Mouse (Mus musculus) limb, embryonic 12.5 days (tissue): ENCODE results near the gene Brk1. TPM values are rescaled to one million over a fixed set of nuclear protein-coding genes. Genes with fewer than 3 reads are reported as not detected.
A peak's percentile ranks its signal among the peaks of the same experiment; 100 is the strongest.

Source experiments
- ATAC-seq: fragments of 200-750 bp; cut with Nextera tagmentation; 2 replicates; pipeline ENCODE4 v1.8.0; 2017; ENCODE audit warnings: low read depth, moderate TSS enrichment; ENCODE audit not compliant: insufficient number of reproducible peaks, insufficient read depth, low FRiP score, low TSS enrichment
- H3K27ac ChIP-seq: fragments of 300-500 bp; sonication (generic); 2 replicates; pipeline ENCODE4 v1.5.1; 2016; ENCODE audit warnings: mild to moderate bottlenecking, moderate library complexity
- H3K27me3 ChIP-seq: fragments of 300-500 bp; sonication (generic); 2 replicates; pipeline ENCODE4 v1.6.1; 2016; ENCODE audit warnings: mild to moderate bottlenecking, moderate library complexity
- H3K36me3 ChIP-seq: fragments of 300-500 bp; sonication (generic); 2 replicates; pipeline ENCODE4 v1.6.1; 2016; ENCODE audit warnings: mild to moderate bottlenecking, moderate library complexity
- H3K4me1 ChIP-seq: fragments of 300-500 bp; sonication (generic); replicated peaks from 2 replicates; pipeline ENCODE4 v1.6.1; 2016
- H3K4me2 ChIP-seq: fragments of 300-500 bp; sonication (generic); 2 replicates; pipeline ENCODE4 v1.6.1; 2016; ENCODE audit warnings: mild to moderate bottlenecking, moderate library complexity
- H3K4me3 ChIP-seq: fragments of 300-500 bp; sonication (generic); replicated peaks from 2 replicates; pipeline ENCODE4 v1.5.1; 2016; ENCODE audit warnings: mild to moderate bottlenecking
- H3K9ac ChIP-seq: fragments of 300-500 bp; sonication (generic); replicated peaks from 2 replicates; pipeline ENCODE4 v1.6.1; 2016; ENCODE audit warnings: mild to moderate bottlenecking, moderate library complexity
- H3K9me3 ChIP-seq: fragments of 300-500 bp; sonication (generic); 2 replicates; pipeline ENCODE4 v1.6.1; 2016; ENCODE audit warnings: mild to moderate bottlenecking, moderate library complexity
- WGBS: fragments of 180-500 bp; shearing (Covaris S2); methylation state at CpG from one replicate; pipeline ENCODE4 v1.1.7; 2016; 5-methylcytosine and 5-hydroxymethylcytosine counted together
- polyA plus RNA-seq: library from polyadenylated mRNA; unstranded; fragments of >200 nt; fragmentation: Nextera tagmentation; extraction: Ambion mirVana; gene quantifications from 2 replicates; pipeline ENCODE4 v1.2.1, GENCODE M21; 2016

Brk1 gene
- 206 and 211 TPM in 2 replicates for polyA plus RNA-seq

GRCm38 (mm10) chr6:113604432-113605223 is at the start of gene Brk1:
TSS of gene Brk1 (plus strand) at chr6:113604772.
- H3K4me3 ChIP-seq, result peak within 1 kb of the TSS; percentile 91
- H3K9ac ChIP-seq, result peak within 1 kb of the TSS; percentile 93
- H3K27ac ChIP-seq, result peak within 1 kb of the TSS; percentile 78
- H3K4me2 ChIP-seq, result peak within 1 kb of the TSS; percentile 79
- H3K4me1 ChIP-seq, result peaks cover 19% of the 10 kb centered on the region
- no peaks in the 10 kb centered on the region for H3K27me3 ChIP-seq
- peak; percentile 87 for ATAC-seq
- H3K9me3 ChIP-seq, result no peaks in the 10 kb centered on the region
- H3K36me3 ChIP-seq, result peaks cover 14% of the 10 kb centered on the region; the same call in 1 of the 2 replicates
- WGBS, result under 1% methylated on average over 62 of the region's 65 CpGs

GRCm38 (mm10) chr6:113559736-113560135 is 44.8 kb upstream of the Brk1 start:
- Histone ChIP-seq H3K4me1 (no peaks in the 10 kb centered on the region), H3K27me3 (no peaks in the 10 kb centered on the region), H3K9ac (no peak overlapping the region), H3K4me2 (no peak overlapping the region), H3K36me3 (peaks cover 34% of the 10 kb centered on the region), H3K9me3 (no peaks in the 10 kb centered on the region), H3K4me3 (no peak overlapping the region), H3K27ac (no peak overlapping the region)
- no peak for ATAC-seq
- 81% methylated on average over 6 of the region's 6 CpGs for WGBS

DNA sequence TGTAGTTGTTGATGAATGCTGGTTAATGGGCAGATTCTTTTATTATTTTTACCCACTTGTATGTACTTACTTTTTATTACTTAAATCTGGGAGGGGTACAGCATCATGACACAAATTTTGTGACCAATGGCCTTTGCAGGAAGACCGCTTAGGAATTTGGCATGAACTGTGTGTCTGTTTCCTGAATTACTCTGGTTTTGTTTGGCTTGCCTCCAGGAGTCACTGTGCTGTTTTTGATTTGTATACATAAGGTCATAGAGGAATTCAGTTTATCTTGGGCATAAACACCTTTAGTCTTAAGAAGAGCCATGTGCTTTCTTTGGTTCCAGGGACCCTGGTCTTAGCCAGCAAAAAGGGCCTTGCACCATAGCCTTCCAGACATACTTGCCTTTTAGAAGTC is 40.0 kb upstream of the Brk1 start:
- Histone ChIP-seq H3K9ac (no peak overlapping the region), H3K27ac (0 out of 2 replicates have a peak overlapping the region, but pooled peaks have one; percentile 45), H3K4me1 (no peaks in the 10 kb centered on the region), H3K4me3 (no peak overlapping the region), H3K9me3 (no peaks in the 10 kb centered on the region), H3K27me3 (no peaks in the 10 kb centered on the region), H3K4me2 (no peak overlapping the region), H3K36me3 (peaks cover 52% of the 10 kb centered on the region)
- WGBS, result 70% methylated on average over 1 of the region's 1 CpGs
- no peak for ATAC-seq

GRCm38 (mm10) chr6:113576044-113576443 is 28.5 kb upstream of the Brk1 start:
- Histone ChIP-seq H3K4me3 (no peak overlapping the region), H3K36me3 (peaks cover 44% of the 10 kb centered on the region), H3K27me3 (no peaks in the 10 kb centered on the region), H3K4me2 (no peak overlapping the region), H3K9ac (no peak overlapping the region), H3K4me1 (no peaks in the 10 kb centered on the region), H3K9me3 (no peaks in the 10 kb centered on the region), H3K27ac (no peak overlapping the region)
- ATAC-seq, result no peak
- 94% methylated on average over 6 of the region's 6 CpGs for WGBS

DNA sequence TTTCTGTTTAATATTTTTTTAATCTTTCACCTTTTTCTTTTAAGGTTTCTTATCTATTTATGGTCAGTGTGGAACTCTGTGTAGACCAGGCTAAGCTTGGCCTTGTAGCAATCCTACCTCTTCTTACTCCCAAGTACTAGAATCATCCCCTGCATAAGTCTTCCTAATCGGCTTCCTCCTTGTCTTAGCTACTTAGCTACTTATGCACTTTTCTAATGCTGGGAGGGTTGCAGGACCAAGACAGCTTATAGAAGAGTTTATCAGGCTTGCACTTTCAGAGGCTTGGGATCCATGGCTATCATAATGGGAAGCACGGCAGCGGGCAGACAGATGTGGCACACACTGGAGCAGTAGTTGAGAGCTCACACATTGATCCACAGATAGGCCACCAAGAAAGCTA is 25.3 kb upstream of the Brk1 start:
- H3K27me3 ChIP-seq, result no peaks in the 10 kb centered on the region
- no peak overlapping the region for H3K4me2 ChIP-seq
- no peak overlapping the region for H3K9ac ChIP-seq
- no peaks in the 10 kb centered on the region for H3K9me3 ChIP-seq
- peaks cover 36% of the 10 kb centered on the region for H3K36me3 ChIP-seq
- ATAC-seq, result no peak
- H3K4me1 ChIP-seq, result no peaks in the 10 kb centered on the region
- 91% methylated on average over 3 of the region's 3 CpGs for WGBS
- no peak overlapping the region for H3K27ac ChIP-seq
- no peak overlapping the region for H3K4me3 ChIP-seq

GRCm38 (mm10) chr6:113583023-113583422 is 21.5 kb upstream of the Brk1 start:
- Histone ChIP-seq H3K9ac (no peak overlapping the region), H3K36me3 (peaks cover 13% of the 10 kb centered on the region), H3K9me3 (no peaks in the 10 kb centered on the region), H3K27me3 (no peaks in the 10 kb centered on the region), H3K4me1 (no peaks in the 10 kb centered on the region), H3K4me2 (no peak overlapping the region), H3K4me3 (no peak overlapping the region), H3K27ac (no peak overlapping the region)
- ATAC-seq, result no peak
- WGBS, result 92% methylated on average over 4 of the region's 4 CpGs

GRCm38 (mm10) chr6:113585065-113585464 is 19.5 kb upstream of the Brk1 start:
- Histone ChIP-seq H3K4me1 (no peaks in the 10 kb centered on the region), H3K27ac (no peak overlapping the region), H3K4me2 (no peak overlapping the region), H3K27me3 (no peaks in the 10 kb centered on the region), H3K9ac (no peak overlapping the region), H3K36me3 (peaks cover 16% of the 10 kb centered on the region), H3K4me3 (no peak overlapping the region), H3K9me3 (no peaks in the 10 kb centered on the region)
- ATAC-seq, result no peak
- WGBS, result 87% methylated on average over 5 of the region's 5 CpGs

DNA sequence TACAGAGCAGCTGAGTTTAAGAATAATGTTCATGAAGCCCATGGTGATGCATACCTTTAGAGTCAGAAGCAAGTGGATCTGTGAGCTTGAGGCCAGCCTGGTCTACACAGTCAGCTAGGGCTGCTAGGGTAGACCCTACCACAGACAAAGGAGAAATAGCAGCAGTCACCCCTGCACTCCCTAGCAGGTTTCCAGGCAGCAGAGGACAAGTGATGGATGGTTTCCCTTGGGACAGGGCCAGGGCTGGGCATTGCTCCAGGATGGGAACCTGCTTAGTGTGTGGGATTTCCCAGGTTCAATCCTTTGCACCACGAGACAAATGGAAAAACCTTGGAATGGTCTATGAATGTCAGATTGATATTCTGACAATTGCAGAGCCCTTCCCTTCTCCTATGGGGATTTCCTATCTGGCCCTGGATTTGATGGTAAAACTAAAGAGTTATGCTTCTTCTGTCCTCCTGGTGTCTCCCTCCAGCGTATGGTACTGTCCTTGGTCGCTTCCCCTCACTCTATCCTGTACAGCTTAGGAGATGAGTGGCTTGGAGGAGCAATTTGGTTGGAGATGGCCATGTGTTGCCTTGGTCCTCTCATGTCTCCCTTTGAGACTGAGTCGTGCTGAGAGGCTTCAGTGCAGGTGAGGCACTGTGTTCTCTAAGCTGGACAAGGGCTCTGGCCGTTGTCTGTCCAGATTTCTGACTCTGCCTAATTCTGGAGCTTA is 17.9 kb upstream of the Brk1 start:
- no peaks in the 10 kb centered on the region for H3K4me1 ChIP-seq
- no peak for ATAC-seq

DNA sequence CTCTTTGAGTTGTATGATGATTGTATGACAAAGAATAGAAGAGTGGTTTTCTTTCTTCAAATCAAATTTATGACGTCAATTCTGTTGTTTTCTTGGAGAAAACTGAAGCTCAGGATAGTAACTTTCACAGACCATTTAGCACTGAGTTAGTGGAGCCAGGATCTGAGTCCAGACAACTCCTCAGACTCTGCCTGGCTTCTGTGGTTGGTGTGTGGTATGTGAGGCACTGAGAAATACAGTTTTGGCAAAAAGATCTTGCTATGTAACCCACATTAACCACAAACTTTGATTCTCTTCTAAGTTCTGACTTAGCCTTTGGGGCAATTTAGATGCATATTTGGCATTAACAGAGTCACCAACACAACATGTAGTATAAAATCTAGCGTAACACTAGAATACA is 11.9 kb upstream of the Brk1 start:
- H3K9ac ChIP-seq, result no peak overlapping the region
- H3K36me3 ChIP-seq, result peaks cover 14% of the 10 kb centered on the region
- H3K4me1 ChIP-seq, result no peaks in the 10 kb centered on the region
- H3K27ac ChIP-seq, result no peak overlapping the region
- H3K27me3 ChIP-seq, result no peaks in the 10 kb centered on the region
- 89% methylated on average over 2 of the region's 2 CpGs for WGBS
- no peak overlapping the region for H3K4me3 ChIP-seq
- H3K4me2 ChIP-seq, result no peak overlapping the region
- no peak for ATAC-seq
- no peaks in the 10 kb centered on the region for H3K9me3 ChIP-seq

More for the DNA sequence above, 17.9 kb upstream of the Brk1 start:
- H3K36me3 ChIP-seq, result peaks cover 17% of the 10 kb centered on the region
- H3K27ac ChIP-seq, result no peak overlapping the region
- H3K9me3 ChIP-seq, result no peaks in the 10 kb centered on the region
- H3K9ac ChIP-seq, result no peak overlapping the region
- no peak overlapping the region for H3K4me3 ChIP-seq
- H3K4me2 ChIP-seq, result no peak overlapping the region
- H3K27me3 ChIP-seq, result no peaks in the 10 kb centered on the region
- 80% methylated on average over 5 of the region's 5 CpGs for WGBS

DNA sequence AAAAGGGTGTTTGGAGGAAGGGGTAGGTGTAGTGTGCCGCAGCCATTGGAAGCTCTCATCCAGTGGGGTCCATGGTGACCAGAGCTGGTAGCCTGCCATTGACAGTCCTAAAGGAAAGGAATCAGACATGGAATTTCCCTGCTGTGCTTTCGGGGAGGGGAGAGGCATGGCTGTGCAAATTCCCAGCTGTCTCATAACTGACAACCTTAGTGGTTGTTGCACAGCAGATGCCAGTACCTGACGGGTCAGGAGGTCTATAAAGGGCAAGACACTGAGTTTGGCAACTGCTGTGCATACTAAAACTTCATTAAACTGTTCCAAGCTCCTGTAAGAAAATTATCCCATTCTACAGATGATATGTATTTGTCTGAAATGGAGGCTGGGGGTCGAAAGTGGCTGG is 6.6 kb upstream of the Brk1 start:
- H3K4me1 ChIP-seq, result peaks cover 4% of the 10 kb centered on the region; the same call in 1 of the 2 replicates
- no peak overlapping the region for H3K4me3 ChIP-seq
- H3K36me3 ChIP-seq, result peaks cover 3% of the 10 kb centered on the region; the same call in 1 of the 2 replicates
- no peak overlapping the region for H3K9ac ChIP-seq
- no peak overlapping the region for H3K27ac ChIP-seq
- H3K9me3 ChIP-seq, result no peaks in the 10 kb centered on the region
- no peak for ATAC-seq
- no peaks in the 10 kb centered on the region for H3K27me3 ChIP-seq
- H3K4me2 ChIP-seq, result no peak overlapping the region
- 88% methylated on average over 4 of the region's 4 CpGs for WGBS

DNA sequence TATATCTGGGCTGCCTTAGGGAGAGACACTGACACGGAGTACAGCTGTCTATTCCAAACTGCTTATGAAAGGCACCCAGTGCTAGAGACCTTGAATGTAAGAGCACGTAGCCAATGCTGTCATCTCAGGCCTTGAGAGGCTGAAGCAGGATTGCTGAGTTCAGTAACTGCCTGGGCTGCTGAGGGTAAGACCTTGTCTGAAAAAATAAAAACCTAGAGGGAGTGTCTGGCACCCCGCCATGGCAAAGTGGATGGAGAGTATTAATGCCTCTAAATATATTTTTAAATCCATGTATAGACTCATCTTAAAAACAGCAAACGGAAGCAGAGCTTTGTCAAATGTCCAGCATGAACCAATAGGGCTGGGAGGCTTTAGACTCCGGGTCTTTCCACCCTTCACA is 4.7 kb upstream of the Brk1 start:
- H3K9ac ChIP-seq, result no peak overlapping the region
- no peak overlapping the region for H3K4me2 ChIP-seq
- 83% methylated on average over 5 of the region's 5 CpGs for WGBS
- H3K9me3 ChIP-seq, result no peaks in the 10 kb centered on the region
- ATAC-seq, result no peak
- H3K27ac ChIP-seq, result no peak overlapping the region
- peaks cover 3% of the 10 kb centered on the region; the same call in 1 of the 2 replicates for H3K36me3 ChIP-seq
- H3K27me3 ChIP-seq, result no peaks in the 10 kb centered on the region
- no peak overlapping the region for H3K4me3 ChIP-seq
- peaks cover 4% of the 10 kb centered on the region; the same call in 1 of the 2 replicates for H3K4me1 ChIP-seq
